Mouse (Mus musculus) hindbrain, postnatal 0 days (tissue): ENCODE results near the gene Nkd2. TPM values are rescaled to one million over a fixed set of nuclear protein-coding genes. Genes with fewer than 3 reads are reported as not detected.
A peak's percentile ranks its signal among the peaks of the same experiment; 100 is the strongest.

ENCODE experiments used
- ATAC-seq: fragments of 200-750 bp; cut with Nextera tagmentation; 2 replicates; pipeline ENCODE4 v1.8.0; 2017; ENCODE audit warnings: mild to moderate bottlenecking, moderate TSS enrichment, moderate library complexity
- DNase-seq: peaks from one replicate; pipeline ENCODE4 v3.0.0-alpha.2; 2015; ENCODE audit warnings: low spot score
- H3K27ac ChIP-seq: fragments of 300-500 bp; sonication (generic); 2 replicates; pipeline ENCODE4 v1.5.1; 2014; ENCODE audit warnings: mild to moderate bottlenecking
- H3K27me3 ChIP-seq: fragments of 300-500 bp; sonication (generic); 2 replicates; pipeline ENCODE4 v1.6.1; 2014; ENCODE audit warnings: low read length, mixed read lengths; ENCODE audit not compliant: insufficient read depth
- H3K36me3 ChIP-seq: fragments of 300-500 bp; sonication (generic); 2 replicates; pipeline ENCODE4 v1.6.1; 2014; ENCODE audit warnings: low read length, mixed read lengths; ENCODE audit not compliant: insufficient read depth
- H3K4me1 ChIP-seq: fragments of 300-500 bp; sonication (generic); 2 replicates; pipeline ENCODE4 v1.6.1; 2014; ENCODE audit warnings: antibody characterized with exemption, low read length, mixed read lengths; ENCODE audit not compliant: insufficient read depth
- H3K4me2 ChIP-seq: fragments of 300-500 bp; sonication (generic); 2 replicates; pipeline ENCODE4 v1.6.1; 2014; ENCODE audit warnings: low read depth, mild to moderate bottlenecking, low read length, moderate library complexity, mixed read lengths
- H3K4me3 ChIP-seq: fragments of 300-500 bp; sonication (generic); 2 replicates; pipeline ENCODE4 v1.5.1; 2014; ENCODE audit warnings: low read length
- H3K9ac ChIP-seq: fragments of 300-500 bp; sonication (generic); replicated peaks from 2 replicates; pipeline ENCODE4 v1.6.1; 2014; ENCODE audit warnings: mild to moderate bottlenecking, low read length, moderate library complexity, mixed read lengths
- H3K9me3 ChIP-seq: fragments of 300-500 bp; sonication (generic); 2 replicates; pipeline ENCODE4 v1.6.1; 2016; ENCODE audit warnings: low read length, mixed read lengths
- CTCF ChIP-seq: IDR thresholded peaks from 2 replicates; pipeline ENCODE4 v1.5.1; 2016; ENCODE audit warnings: antibody characterized with exemption, control low read depth, low read depth
- WGBS: fragments of 180-500 bp; shearing (Covaris S2); extraction: QIAGEN DNeasy Blood & Tissue Kit; methylation state at CpG from one replicate; pipeline ENCODE4 v1.1.7; 2014; 5-methylcytosine and 5-hydroxymethylcytosine counted together
- polyA plus RNA-seq: library from polyadenylated mRNA; unstranded; fragments of >200 nt; fragmentation: Nextera tagmentation; extraction: Ambion mirVana; gene quantifications from 2 replicates; pipeline ENCODE4 v1.2.1, GENCODE M21; 2015
- total RNA-seq: library from RNA; depleted of rRNA; stranded (reverse); fragments of >200 nt; gene quantifications from 2 replicates; pipeline ENCODE4 v1.2.3, GENCODE M21; 2014

The Nkd2 gene
- total and polyA plus RNA-seq, 2 experiments from 2014 or later, result 12.6 to 24.2 TPM

DNA sequence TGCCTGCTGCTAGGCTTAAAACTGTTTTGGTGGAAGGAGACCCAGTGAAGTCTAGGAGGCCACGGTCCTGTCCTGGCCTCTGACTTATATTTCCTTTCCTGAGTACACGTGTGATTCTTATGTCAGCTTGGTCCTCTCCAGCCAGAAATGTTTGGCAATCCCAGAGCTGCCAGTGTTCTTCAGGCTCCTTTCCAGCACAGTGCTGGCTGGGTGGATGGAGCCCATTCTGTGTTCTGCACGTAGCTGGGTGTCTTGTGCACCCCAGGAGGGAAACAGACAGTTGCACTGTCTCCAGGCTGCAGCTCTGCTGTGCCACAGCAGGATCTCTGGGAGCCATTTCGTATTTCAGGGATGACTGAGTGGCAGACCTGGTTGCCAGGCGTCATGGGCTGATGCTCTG lies 48.3 kb downstream of the Nkd2 start:
- no peak overlapping the region for H3K27ac ChIP-seq
- DNase-seq (no peak), ATAC-seq (no peak)
- H3K4me3 ChIP-seq, result no peak overlapping the region
- no peaks in the 10 kb centered on the region for H3K4me1 ChIP-seq
- H3K36me3 ChIP-seq, result no peaks in the 10 kb centered on the region
- TF ChIP-seq CTCF, result no peak
- 65% methylated on average over 5 of the region's 5 CpGs for WGBS
- no peaks in the 10 kb centered on the region for H3K9me3 ChIP-seq
- H3K4me2 ChIP-seq, result no peak overlapping the region
- H3K27me3 ChIP-seq, result no peaks in the 10 kb centered on the region
- H3K9ac ChIP-seq, result no peak overlapping the region

DNA sequence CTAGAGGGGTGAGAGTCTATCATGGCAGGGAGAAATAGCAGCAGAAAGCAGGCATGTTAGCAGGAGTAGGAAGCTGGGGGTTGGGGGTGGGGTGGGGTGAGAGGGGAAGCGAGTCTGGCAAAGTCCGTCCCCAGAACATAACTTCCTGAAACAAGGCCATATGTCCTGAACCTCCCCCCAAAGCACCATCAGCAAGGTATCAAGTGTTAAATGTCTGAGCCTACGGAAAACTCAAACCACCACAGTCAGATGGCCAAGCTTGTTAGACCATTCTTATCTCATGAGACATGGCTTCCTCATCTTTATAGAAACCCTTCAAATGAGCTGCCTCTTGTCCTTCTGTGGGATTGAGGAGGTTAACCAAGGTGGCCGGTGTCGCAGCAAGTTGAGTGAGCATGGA lies 54.3 kb downstream of the Nkd2 start:
- H3K4me3 ChIP-seq, result no peak overlapping the region
- no peak overlapping the region for H3K9ac ChIP-seq
- no peaks in the 10 kb centered on the region for H3K4me1 ChIP-seq
- no peaks in the 10 kb centered on the region for H3K9me3 ChIP-seq
- no peaks in the 10 kb centered on the region for H3K27me3 ChIP-seq
- H3K36me3 ChIP-seq, result no peaks in the 10 kb centered on the region
- TF ChIP-seq CTCF, result no peak
- no peak overlapping the region for H3K27ac ChIP-seq
- WGBS, result 96% methylated on average over 5 of the region's 5 CpGs
- H3K4me2 ChIP-seq, result no peak overlapping the region
- ATAC-seq, result no peak
- no peak for DNase-seq

DNA sequence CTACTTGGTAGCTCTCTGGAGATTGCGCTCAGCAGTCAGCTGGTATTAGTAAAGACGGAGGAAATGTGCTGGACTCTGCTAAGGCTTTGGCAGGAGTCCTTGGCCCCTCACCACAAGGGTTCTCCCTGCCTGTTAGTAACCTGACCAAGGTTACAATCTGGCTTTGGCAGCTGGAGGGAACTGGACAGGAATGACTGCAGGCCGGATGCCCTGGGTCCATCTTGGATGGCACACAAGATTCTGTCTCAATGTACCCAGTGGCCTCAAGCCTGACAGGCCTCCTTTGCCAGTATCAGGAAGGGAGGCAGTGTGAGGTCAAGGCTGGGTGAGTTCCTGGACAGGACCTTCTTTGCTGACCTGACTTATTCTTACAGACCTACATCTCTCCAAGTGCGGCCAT lies 55.3 kb downstream of the Nkd2 start:
- WGBS, result 81% methylated on average over 4 of the region's 4 CpGs
- H3K4me1 ChIP-seq, result no peaks in the 10 kb centered on the region
- no peak overlapping the region for H3K9ac ChIP-seq
- no peaks in the 10 kb centered on the region for H3K27me3 ChIP-seq
- H3K9me3 ChIP-seq, result no peaks in the 10 kb centered on the region
- H3K36me3 ChIP-seq, result no peaks in the 10 kb centered on the region
- no peak overlapping the region for H3K4me3 ChIP-seq
- DNase-seq (no peak), ATAC-seq (no peak)
- TF ChIP-seq CTCF, result no peak
- H3K27ac ChIP-seq, result no peak overlapping the region
- H3K4me2 ChIP-seq, result no peak overlapping the region

DNA sequence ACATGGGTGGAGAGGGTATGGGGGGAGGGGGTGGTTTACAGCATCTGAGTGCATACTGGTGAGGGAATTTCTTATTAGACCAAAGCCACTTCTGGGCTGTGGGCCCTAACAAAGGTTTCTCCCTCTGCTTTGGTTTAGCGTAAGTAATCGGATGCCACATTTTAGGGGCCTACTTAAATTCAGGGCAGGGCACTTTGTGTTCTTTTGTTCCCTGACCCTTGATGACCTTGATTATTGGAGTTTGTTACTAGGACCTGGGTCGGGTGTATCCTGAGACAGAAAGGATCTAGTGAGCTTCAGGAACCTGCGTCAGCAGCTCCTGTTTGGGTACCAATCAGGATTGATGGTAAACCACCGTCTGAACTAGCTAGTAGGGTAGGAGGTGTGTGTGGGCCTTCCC lies 64.9 kb downstream of the Nkd2 start:
- WGBS, result 59% methylated on average over 5 of the region's 5 CpGs
- Histone ChIP-seq H3K4me2 (no peak overlapping the region), H3K36me3 (no peaks in the 10 kb centered on the region)

DNA sequence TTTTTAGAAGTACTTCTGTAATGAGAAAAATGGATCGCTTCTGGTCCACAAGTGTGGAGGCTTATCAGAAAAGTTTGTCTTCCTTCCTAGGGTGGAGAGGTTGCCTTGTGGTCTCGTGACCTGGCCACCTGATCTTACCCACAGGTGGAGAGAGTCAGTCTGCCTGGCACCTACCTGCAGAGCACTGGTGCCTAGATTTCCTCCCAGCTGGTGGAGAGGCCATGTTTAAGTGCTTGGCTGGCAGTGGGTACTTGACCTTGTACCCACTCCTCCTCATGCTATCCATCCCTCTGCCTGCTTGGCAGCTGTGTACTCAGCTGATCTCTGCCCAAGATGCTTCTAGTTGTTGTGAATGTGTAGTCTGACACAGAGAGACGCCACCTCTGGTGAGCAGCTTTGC lies 69.9 kb downstream of the Nkd2 start:
- H3K4me2 ChIP-seq, result no peak overlapping the region
- H3K4me1 ChIP-seq, result no peaks in the 10 kb centered on the region; the same call in 1 of the 2 replicates
- DNase-seq, result no peak
- 89% methylated on average over 3 of the region's 3 CpGs for WGBS
- no peaks in the 10 kb centered on the region for H3K36me3 ChIP-seq
- H3K9ac ChIP-seq, result no peak overlapping the region
- H3K27me3 ChIP-seq, result no peaks in the 10 kb centered on the region
- H3K9me3 ChIP-seq, result no peaks in the 10 kb centered on the region
- no peak overlapping the region for H3K27ac ChIP-seq
- no peak overlapping the region for H3K4me3 ChIP-seq
- ATAC-seq, result no peak
- no peak for TF ChIP-seq CTCF

More for the DNA sequence above, 64.9 kb downstream of the Nkd2 start:
- H3K4me1 ChIP-seq, result no peaks in the 10 kb centered on the region
- ATAC-seq, result no peak
- no peak overlapping the region for H3K27ac ChIP-seq
- DNase-seq, result no peak
- TF ChIP-seq CTCF, result no peak
- H3K4me3 ChIP-seq, result no peak overlapping the region
- H3K9me3 ChIP-seq, result no peaks in the 10 kb centered on the region
- no peak overlapping the region for H3K9ac ChIP-seq
- no peaks in the 10 kb centered on the region for H3K27me3 ChIP-seq

DNA sequence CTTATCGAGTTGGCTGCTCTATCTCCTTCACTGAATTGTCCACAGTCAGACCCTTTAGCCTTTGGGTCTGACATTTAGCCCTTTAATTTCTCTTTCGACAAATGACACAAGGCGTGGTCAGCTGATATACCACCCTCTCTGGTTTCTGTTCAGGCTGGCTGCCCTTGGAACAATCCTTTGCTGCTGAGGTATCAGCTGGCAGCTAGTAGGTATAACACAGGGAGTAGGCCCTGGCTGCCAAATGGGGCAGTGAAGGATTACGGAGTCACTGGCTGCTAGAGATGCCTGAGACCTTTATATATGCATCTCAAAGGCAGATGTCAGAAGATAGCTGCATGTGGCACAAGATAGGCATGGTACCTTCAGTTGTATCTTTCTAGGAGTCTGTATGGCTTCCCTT lies 71.6 kb downstream of the Nkd2 start:
- no peaks in the 10 kb centered on the region for H3K36me3 ChIP-seq
- no peak overlapping the region for H3K9ac ChIP-seq
- no peak overlapping the region for H3K4me2 ChIP-seq
- no peak overlapping the region for H3K4me3 ChIP-seq
- no peak for TF ChIP-seq CTCF
- DNase-seq, result no peak
- 76% methylated on average over 4 of the region's 4 CpGs for WGBS
- H3K9me3 ChIP-seq, result no peaks in the 10 kb centered on the region
- H3K27ac ChIP-seq, result no peak overlapping the region
- no peaks in the 10 kb centered on the region for H3K27me3 ChIP-seq
- ATAC-seq, result no peak
- no peaks in the 10 kb centered on the region; the same call in 1 of the 2 replicates for H3K4me1 ChIP-seq

DNA sequence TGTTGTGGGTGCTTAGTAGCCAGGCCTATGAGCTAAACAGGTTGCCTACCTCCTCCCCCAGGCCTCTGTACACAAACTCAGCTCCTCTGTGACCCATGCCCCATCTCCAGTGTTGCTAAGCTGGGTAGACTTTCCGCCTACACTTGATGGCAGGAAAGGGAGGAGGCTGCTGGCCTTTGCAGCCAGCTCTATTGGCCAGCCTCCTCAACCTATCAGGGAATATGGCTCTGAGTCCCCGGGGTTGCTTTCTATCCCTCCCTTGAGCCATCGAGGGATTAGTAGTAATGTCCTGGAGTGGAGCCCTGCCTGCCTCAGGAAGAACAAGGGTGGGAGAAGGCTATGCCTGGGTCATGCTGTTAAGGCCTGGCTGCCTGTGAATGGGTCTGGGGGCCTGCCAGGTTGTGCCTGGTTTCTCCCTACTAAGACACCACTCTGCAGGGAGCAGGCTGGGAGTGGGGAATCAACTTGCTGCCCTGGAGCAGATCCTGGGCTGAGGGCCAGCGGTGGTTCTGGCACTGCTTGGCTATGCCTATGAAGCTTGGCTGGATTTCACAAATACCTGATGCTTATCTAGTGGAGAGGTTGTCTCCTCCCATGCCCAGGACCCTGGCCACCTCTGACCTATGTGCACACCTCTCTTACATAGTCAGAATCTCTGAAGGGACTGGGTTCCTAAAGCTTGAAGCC lies 73.8 kb downstream of the Nkd2 start:
- DNase-seq (peak; percentile 46), ATAC-seq (peak; percentile 66)
- WGBS, result 41% methylated on average over 4 of the region's 4 CpGs
- Histone ChIP-seq H3K36me3 (no peaks in the 10 kb centered on the region), H3K27me3 (no peaks in the 10 kb centered on the region), H3K27ac (no peak overlapping the region), H3K4me1 (no peaks in the 10 kb centered on the region; the same call in 1 of the 2 replicates), H3K9ac (no peak overlapping the region), H3K4me3 (no peak overlapping the region), H3K9me3 (no peaks in the 10 kb centered on the region), H3K4me2 (no peak overlapping the region)
- TF ChIP-seq CTCF, result no peak
